Mouse (Mus musculus) brain, embryonic 14.5 days (tissue): ENCODE data around the gene Hba-x.

Experiments
- CTCF ChIP-seq: fragments of 200-500 bp; IDR thresholded peaks from 2 replicates; pipeline ENCODE4 v1.5.1; 2012; ENCODE audit warnings: inconsistent platforms, mild to moderate bottlenecking, moderate library complexity, borderline replicate concordance; ENCODE audit not compliant: insufficient read depth, insufficient read length; ENCODE audit errors: extremely low read depth
- POLR2A ChIP-seq: fragments of 200-500 bp; IDR thresholded peaks from 2 replicates; pipeline ENCODE4 v1.6.1; 2012; ENCODE audit warnings: mild to moderate bottlenecking, inconsistent platforms, borderline replicate concordance; ENCODE audit not compliant: poor library complexity, insufficient read depth, insufficient read length, severe bottlenecking; ENCODE audit errors: extremely low read depth

DNA sequence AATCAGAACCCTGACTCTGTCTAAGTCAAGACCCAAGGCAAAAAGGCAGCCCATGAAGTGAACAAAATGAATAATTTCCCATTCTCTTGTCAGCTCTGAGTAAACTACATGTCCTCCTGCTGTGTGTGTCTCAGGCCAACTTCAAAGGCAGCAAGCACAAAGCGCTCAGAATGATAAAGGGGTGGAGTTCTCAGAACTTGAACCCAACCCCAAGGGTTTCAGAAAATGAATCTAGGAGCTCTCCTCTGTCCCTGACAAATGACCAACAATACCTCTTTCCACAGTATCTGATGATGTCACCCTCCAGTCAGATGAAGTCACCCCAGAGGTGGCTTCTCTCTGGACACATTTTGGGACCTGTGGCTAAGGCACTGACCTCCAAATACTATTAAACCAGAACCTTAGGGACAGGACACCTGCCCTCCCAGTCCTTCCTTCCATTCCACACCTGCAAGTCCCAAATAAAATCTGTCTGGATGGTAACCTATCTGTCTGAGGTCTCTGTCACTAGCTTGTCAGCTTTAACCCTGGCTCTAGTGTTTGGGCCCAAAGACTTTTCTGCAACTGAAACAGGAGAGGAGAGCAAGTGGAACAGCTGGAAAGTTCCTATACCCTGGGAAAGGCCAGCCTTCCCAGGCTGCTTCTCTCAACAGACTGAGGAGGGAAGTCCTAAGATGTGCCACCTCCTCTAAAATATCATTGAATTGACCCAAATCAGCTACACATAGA lies 5.4 kb downstream of the Hba-x start:
- TF ChIP-seq CTCF = no peak
- TF ChIP-seq POLR2A = no peak
